Mouse (Mus musculus): ENCODE results near the gene Plekha5.

The Plekha5 gene

DNA sequence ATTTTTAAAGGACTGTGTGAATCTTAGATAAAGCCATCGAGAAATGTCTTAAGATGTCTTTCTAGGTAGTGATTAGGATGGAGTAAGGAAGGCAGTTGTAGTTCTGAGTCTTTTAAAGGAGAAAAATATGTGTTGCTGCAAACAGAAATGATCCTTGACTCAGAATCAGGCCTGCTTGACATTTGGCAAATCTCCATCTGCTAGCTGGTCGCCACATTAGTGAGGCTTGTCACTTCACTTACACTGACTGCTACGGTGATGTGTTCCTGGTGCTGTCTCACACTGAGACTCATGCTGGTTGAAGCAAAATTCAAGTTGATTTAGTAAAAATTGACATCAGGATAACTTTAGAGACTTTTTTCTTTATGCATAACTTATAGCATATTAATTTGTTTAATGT is 32.0 kb downstream of the Plekha5 start:
- no peak for DNase-seq (ENCODE audit: low spot score in 2 of 2)

DNA sequence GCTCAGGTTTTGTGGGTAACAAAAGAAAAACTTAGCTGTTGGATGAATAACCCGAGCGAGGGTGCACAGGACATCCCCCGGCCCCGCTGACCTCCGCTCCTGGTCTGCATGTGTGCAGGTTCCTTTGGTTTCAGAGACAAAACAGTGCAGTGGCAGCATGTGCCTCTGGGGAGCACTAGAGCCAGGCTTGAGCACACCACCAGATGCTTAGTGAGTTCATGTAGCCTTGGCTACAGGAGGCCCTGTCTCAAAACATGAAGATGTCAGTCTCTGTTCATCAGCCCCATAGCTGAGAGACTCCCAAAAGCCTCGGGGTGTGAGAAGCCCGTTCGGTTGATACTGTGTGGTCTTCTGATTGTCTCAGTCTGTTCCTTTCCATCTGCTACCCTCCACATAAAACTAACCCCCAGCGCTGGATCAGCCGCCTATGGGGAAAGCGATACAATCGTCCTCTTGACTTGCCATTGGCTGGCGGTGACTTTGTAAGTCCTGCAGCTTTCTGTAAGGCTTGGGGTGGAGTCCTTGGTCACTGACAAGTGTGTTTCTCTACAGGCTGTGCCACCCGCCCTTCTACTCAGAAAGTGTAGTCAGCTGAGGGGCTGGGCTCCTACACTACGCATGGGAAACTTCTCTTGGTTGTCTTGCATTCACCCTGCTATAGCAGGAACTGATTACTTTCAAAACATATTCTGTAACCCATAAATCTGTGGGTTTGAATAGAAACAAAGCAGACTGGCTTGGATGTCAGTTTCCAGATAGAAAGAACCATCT is 32.7 kb downstream of the Plekha5 start:
- DNase-seq (ENCODE audit: low spot score in 2 of 2): no peak

DNA sequence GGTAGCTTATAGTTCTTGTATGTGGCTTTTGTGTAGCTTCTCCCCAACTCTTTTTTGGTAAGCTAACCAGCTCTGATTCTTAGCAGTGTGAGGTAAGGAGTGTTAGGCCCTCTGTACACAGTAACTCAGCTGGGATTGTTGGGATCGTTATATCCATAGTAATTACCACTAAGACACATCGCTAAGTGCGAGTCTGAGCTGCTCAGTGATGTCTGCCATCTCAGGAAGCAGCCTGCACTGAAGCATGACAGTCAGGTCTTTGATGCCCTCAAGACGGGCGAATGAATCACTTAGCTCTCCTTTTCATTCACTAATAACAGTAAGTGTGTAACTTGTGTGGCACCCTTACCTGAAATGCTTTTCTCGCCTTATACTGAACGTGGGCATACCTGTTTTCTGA is 36.5 kb downstream of the Plekha5 start:
- DNase-seq (ENCODE audit: low spot score in 2 of 2): no peak

DNA sequence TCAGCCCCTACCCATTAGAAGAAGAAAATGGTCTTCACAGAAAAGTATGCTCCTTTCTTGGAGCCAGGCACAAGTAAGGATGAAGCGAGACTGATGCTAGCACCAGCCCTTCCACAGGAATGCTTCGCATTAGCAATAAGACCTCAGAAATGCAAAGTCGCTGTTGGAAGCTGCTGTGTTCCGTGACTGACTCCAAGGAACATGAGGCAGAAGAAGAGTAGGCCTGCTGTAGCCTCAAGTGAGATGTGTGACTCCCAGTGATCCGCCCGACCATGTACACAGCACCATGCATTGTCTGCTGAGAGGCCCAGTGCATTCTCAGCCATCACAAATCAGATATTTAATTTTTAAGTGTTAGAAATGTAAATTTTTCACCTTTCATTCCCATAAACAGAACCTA is 41.0 kb downstream of the Plekha5 start:
- no peak for DNase-seq (ENCODE audit: low spot score in 2 of 2)

DNA sequence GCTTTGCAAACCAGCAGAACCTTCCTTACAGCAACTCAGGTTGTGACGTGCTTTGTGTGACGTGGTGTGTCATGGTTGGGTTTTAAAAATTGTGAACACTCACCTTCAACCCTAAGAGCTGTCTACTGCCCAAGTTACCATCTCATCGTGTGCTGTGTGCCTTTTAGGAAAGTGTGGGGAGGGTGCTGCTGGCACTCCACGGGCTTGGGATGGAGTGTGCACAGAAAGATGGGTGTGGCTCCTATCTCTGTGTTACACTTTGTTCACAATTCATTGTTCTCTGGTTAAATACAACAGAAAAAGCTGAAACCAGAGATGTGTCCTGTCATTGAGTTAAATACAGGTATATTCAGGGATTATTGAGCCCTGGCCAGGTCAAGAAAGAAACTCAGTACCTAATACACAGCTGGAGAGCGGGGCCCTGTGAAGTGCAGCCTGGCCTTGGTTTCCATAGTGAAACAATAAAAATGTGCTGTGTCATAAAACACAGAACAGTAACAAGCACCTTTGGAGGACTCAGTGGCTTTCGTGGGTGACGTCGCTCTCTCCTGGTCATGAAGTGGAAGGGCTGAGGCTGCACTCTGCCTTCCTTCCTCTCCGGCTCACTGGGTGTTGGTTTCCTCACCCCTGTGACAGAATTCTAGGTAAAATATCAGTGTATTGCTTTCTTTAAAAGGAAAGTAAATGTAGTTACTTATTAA is 42.2 kb downstream of the Plekha5 start:
- no peak for DNase-seq (ENCODE audit: low spot score in 2 of 2)

DNA sequence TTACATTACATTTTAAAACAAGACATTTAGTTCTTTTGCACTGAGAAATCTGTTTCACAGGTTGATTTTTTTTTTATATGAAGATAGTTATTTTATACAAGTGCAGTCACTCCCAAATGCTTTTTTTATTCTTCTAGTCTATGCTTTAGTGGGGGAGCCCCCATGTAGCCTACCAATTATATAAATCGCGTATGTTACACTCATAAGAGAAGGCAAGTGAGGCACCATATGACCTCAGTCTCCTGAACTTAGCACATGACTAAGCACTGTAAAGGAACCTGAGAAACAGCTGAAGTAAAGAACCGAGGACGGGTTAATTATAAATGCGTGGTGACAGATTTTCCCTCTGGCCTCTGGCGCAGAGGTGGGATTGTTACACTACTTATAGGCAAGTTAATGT is 43.0 kb downstream of the Plekha5 start:
- no peak for DNase-seq (ENCODE audit: low spot score in 2 of 2)

DNA sequence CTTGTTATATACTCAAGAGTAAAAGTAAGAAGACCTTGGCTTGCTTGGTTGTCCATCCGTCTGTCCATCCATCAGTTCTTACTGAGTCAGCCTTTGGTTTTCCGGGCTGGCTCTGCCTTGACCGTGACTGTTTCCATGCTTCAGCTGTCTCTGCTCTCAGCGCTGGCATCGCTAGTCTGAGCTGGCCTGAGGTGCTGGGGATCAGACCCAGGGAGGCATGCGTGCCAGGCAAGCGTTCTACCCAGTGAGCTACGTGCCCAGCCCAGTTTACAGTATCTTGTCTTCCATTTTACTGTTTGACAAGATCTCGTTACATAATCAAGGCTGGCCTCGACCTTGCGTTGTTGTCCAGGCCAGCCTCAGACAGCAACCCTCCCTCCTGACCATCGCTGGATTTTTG is 44.0 kb downstream of the Plekha5 start:
- DNase-seq (ENCODE audit: low spot score in 2 of 2): no peak

DNA sequence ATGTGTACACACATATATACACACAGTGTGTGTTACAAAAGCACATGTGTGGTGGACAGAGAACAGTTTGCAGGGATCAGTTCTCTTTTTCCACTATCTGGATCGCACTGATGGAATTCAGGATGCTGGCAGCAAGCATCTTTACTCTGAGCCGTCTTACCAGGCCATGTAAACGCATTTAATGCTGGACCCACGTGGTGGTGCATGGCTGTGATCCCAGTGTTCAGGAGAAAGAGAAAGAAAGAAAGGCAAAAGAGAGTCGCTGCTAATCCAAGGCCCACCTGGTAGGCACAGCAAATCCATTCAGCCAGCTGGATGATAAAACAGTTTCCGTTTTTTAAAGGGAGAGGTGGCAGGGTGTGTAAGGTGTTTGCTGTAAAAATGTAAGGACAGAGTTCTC is 45.9 kb downstream of the Plekha5 start:
- no peak for DNase-seq (ENCODE audit: low spot score in 2 of 2)

DNA sequence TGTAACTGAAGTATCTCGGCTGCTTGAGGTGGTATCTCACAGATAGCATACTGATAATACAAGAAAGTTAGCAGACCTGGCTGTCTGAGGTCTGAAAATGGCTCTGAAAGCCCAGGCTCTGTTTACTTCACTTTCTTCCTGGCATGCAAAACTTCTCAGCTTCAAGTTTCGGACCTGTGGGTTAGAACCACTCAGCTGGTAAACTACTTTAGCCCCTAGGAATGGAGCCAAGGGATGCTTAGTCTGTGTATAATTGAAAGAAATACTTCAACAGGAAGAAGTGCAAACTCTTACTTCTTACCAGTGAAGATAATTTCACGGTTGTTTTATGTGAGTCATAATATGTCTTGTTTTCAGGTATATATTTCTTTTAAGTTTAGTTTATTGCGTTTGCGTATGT is 47.9 kb downstream of the Plekha5 start:
- no peak for DNase-seq (ENCODE audit: low spot score in 2 of 2)

DNA sequence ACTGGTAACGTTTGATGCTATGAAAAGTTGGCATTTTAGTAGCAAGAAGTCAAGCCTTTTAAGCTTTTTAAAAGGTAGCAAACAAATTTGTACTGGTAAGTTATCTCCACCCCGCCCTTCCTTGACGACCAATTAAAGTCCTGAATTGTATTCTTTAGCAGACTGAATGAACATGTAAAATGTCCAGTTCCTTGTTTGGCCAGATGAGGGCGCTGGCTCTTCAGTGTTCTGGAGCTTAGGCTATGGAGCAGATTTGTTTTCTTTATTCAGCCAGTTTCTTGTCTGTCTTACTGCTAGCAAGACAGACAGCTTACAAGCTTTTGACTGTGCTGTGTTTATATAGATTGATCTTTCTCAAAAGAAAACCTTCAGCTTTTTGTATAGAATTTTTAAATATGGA is 48.5 kb downstream of the Plekha5 start:
- peak in 1 of 2 experiments; percentile 56 for DNase-seq (ENCODE audit: low spot score in 2 of 2)

DNA sequence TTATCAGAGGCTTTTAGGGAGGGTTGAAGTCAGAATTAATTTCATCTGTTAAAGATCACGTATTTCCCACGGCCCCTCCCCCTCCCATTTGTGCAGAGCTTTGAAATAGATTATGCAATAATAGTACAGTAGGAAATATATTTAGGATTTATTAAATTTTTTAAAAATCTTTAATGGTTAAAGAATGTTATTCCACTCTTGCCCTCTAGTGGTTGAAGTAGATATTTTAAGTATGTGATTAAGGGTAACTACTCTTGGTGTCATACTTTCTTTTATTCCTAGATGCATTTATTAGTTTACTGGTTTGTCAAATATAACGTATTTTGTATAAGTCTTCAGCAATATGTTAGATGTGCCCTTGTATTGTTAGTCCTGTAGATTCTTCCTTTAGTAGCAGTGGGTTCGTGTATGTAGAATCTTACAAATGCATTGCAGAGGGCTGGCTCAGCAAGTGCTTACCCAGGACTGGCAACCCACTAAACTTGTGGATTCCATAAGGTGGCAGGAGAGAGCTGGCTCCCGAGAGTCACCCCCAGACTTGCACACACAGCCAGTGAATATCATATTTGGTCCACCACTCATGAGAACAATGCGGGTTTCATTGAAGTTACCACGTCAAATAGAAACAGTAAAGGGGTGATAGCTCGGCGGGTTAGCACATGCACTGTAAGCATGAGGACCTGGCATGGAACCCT is 51.7 kb downstream of the Plekha5 start:
- no peak for DNase-seq (ENCODE audit: low spot score in 2 of 2)

DNA sequence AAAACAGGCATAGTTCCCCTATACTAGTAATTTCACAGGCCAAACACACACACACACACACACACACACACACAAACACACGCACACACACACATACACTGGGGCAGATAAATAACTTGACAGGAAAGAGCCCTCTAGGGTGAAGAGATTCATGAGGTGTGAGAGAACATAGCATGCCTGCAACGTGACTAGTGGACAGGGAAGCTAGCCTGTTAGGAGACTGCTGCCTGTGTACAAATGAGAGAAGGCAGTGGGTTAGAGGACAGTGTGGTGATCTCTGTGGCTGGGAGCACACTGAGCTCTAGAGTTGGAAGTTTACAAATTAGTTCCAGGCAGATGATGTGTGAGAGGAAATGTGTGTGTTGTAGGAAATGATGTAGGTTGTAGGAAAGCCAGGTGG is 53.1 kb downstream of the Plekha5 start:
- no peak for DNase-seq (ENCODE audit: low spot score in 2 of 2)

DNA sequence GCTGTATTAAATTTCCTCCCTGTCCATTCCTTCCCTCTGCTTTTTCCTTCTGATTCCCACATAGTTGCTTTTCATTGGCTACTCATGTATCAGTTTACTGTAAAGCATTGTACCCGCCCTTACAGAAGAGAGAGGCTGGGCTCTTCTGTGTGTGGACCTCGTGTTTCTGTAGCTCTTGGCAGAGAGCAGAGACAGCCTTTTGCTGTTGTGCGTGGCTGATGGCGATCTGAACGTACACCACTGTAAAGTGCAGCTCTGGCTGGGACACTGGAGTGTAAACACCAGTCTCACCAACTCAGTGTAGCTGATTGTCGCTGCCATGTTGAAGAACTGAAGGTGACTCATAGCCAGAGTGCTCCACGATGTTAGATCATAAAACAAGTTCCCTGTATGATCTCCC is 54.2 kb downstream of the Plekha5 start:
- DNase-seq (ENCODE audit: low spot score in 2 of 2): no peak

DNA sequence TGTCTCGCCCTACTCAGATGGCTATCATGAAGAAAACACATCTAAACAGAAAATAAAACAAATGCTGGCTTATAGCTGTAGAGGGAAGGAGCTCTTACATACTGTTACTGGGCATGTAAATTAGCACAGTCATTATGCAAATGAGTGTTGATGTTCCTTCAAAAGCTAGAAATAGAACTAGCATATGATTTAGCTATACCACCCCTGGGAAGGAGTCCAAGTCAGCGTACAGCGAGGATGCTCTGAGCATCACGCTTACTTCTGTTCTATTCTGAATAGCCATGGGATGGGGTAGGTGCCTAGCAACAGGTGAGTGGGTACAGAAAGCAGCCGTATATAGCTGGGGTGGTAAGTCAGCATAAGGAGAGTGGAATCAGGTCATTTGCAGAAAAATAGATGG is 55.1 kb downstream of the Plekha5 start:
- peak; percentile 46 to 68 for DNase-seq (ENCODE audit: low spot score in 2 of 2)

DNA sequence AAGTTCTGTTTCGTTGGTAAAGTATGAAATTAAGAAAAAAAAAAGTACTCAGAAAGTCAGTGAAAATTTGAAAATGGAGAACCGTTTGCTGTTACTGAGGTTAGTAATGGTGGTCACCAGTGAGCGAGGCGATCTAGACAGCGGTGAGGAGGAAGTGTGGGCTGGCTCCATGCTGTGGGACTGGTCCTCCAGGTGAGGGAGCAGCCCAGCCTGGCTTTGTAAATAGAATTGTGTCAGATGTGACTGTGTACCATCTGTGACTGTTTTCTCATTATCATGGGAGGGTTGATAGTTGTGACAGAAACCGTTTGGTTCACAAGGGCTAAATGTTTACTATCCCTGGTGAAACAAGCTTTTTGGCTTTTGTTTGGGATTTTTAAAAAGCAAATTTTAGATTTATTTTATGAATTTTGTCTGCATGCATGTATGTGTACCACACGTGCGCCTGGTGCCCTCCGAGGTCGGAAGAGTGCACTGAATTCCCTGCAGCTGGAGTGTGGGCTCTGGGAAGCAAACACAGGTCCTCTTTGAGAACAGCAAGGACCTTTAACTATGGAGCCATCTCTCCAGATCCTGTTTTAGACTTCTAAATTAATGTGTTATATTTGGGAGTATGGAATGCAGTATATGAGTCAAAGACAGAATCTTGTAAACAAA is 56.7 kb downstream of the Plekha5 start:
- no peak for DNase-seq (ENCODE audit: low spot score in 2 of 2)

DNA sequence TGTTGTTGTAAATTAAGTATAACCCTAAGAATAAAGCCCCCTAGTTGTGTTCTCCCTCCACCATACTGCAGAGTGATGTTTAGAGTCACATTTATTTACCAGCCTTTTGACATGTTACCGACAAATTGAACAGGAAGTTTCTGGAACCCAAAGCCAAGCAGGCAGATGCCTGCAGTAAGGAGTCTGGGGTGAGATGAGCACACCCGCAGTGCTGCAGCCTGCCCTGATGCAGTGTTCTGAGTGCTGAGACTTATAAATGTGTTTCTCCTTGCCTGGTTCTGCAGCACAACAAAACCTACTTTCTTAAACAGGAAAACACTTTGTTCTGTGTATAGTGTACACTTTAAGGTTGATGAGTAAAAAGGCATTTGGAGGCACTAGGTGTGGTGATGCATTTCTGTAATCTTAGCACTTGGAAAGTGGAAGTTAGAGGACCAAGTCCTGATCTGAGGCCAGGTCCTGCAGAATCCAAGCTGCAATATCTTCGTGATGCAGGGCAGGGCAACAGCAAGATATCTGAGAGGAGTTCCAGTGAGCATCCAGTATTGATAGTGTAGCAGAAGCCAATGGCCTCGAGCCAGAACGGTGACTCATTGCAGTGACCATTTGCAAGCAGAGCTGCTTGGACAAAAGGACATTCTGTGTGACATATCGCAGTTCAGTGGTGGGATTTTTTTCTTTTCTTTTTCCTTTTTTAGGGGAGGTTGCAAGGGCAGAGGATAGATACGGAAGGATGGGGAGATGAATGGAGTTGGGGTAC is 58.0 kb downstream of the Plekha5 start:
- no peak for DNase-seq (ENCODE audit: low spot score in 2 of 2)

DNA sequence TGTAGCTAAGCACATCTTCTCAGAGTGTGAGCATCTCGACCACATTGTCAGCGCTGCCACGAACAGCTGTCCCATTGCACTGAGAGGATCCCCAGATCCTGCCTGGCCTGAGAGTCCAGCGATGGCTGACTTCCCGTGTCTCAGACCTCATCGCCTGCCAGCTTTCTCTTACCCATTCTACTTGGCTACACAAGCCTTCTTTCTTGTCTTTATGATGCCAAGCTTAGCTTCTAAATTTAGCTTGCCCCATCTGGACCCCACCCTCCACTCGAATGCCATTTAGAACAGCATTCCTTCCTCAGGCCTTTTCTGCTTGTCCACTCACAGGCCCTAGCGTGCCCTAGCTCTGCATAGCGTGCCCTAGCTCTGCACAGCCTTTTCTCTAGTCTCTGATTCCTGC is 60.3 kb downstream of the Plekha5 start:
- no peak for DNase-seq (ENCODE audit: low spot score in 2 of 2)

DNA sequence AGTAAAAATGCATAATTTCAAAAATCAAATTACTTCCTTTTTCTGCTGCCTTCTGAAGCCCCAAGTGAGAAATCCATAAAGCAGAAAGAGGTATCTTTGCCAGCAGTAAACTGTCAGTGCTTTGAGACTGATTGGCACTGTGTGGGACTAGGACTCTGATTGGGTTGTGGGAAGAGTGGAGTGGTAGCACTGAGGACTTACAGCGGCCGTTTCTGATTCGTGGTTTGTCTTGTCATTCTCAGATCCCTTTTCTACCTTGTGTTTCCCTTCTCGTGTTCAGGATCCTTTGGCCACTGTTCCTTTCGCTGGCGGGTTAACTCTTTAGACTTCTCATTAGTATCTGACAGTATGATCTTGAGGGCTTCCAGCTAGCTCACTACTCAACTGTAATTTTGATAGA is 61.8 kb downstream of the Plekha5 start:
- no peak for DNase-seq (ENCODE audit: low spot score in 2 of 2)

DNA sequence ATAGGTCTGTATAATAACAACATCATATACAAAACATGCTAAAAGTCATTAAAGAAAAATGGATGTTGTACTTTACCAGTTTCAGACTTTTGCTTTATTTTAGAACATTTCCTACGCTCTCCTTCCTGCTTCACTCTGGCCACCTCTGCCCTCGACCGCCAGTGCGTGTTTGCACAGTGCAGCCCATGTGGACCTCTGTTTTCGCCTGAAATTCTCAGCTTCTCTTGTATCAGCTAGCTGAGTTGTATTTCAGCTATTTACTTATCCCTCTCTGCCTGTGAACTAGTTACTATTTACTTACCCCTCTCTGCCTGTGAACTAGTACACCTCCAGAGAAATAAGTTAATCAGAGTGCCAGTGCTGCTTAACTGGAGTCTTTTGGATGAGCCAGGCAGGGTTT is 62.8 kb downstream of the Plekha5 start:
- no peak for DNase-seq (ENCODE audit: low spot score in 2 of 2)

DNA sequence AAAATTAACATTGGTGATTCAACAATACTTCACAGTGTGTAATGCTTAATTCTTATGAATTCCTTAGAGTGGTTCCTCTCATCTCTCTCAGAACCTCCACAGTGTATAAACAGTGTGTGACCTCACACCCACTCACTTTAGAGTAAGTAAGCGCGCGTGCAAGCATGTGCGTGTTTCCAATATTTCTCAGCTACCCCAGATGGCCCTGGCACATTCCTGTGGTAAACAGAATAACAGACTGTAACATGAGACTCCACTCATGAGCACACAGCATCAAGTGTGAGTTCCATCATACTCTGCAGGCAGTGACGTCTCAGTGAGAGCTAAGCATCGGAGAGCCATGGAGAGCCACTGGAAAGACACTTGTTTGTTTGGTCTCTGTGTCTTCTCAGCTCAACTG is 63.6 kb downstream of the Plekha5 start:
- no peak for DNase-seq (ENCODE audit: low spot score in 2 of 2)

DNA sequence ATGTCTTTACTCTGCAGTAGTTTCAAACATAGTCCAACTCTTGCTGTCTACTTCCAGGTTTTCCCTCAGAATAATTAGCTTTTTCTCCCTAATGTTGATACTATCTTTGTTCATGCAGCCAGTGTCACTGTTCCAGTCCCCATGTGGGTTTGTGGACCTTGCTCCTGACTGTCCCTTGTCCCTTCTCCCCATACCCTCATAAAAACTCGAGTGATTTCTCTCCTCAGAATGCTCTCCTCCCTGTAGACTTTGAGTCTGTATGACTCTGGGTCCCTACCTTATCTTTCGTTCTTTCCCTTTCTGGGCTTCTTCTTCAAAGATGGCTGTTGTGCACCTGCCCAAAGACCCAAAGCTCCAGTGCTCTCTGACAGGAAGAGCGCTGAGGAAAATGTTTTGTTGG is 64.8 kb downstream of the Plekha5 start:
- DNase-seq (ENCODE audit: low spot score in 2 of 2): no peak

DNA sequence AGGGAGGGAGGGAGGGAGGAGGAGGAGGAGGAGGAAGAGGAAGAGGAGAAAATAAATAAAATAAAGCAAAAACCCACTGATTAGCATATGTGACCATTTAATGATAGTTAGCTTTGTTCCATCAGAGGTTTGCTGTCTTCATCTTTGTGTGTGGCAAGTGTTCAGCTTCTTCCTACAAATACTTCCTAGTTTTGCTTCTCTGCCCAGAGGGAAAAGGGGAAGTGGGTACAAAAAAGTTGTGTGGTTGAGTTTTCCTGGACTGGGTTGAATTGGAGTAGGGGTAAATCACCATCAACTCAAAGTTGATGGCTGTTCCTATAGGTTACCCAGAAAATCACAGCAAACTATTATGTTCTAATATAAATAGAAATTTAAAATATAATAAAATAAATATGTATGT is 65.7 kb downstream of the Plekha5 start:
- no peak for DNase-seq (ENCODE audit: low spot score in 2 of 2)

Data from frontal cortex, postnatal 10 days (tissue).